In the genomic region with DNA sequence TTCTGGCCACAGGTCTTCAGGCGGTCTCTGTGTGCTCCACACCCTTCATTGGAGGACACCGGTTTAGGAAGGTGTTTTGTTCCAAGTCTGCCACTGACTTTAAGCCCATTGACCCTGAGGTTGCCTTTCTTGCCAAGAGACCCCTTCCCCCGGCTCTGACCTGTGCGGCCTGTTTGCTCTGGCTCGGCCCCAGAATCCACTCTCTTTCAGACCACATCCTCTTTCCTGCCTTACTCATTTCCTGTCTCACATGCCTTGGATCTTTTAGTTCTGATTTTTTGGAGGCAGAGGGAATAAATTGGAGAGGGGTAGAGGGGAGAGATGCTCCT, we compare ENCODE assay signal across 8 mouse cellular contexts. TPM values are rescaled to one million over a fixed set of nuclear protein-coding genes. Genes with fewer than 3 reads are reported as not detected.
A peak's percentile ranks its signal among the peaks of the same experiment; 100 is the strongest.
DNase-seq lines count a peak whose midpoint lies in the region; ATAC-seq lines count a peak whose summit lies in the region.

No protein-coding gene starts in this region.

- DNase-seq in neural tube, embryonic 11.5 days (ENCODE audit: low spot score) = no peak
- no peak for DNase-seq in neural tube, embryonic 10.5 days (ENCODE audit: extremely low spot score, low spot score)
- DNase-seq in kidney, postnatal 14 days = peak; percentile 70
- no peak for DNase-seq in right cerebral cortex, adult 18-20 months
- no peak for DNase-seq in gastrocnemius, postnatal 14 days
- no peak for DNase-seq in right cerebral cortex, postnatal 14 days

- peak overlapping the region; percentile 100 for H3K9ac ChIP-seq in neural tube, embryonic 11.5 days (ENCODE audit: low read length)
- peak overlapping the region; percentile 96 for H3K9ac ChIP-seq in heart, embryonic 11.5 days (ENCODE audit: low read depth, low read length)

- ATAC-seq in neural tube, embryonic 11.5 days (ENCODE audit: insufficient read depth, low FRiP score, low TSS enrichment) = no peak
- no peak for ATAC-seq in heart, embryonic 11.5 days (replicated peaks; ENCODE audit: insufficient number of reproducible peaks, low FRiP score, low TSS enrichment)

- H3K27ac ChIP-seq in neural tube, embryonic 11.5 days (ENCODE audit: low read depth, low read length) = no peak overlapping the region
- H3K27ac ChIP-seq in heart, embryonic 11.5 days (ENCODE audit: low read depth, low read length) = peak overlapping the region; percentile 74

- peak overlapping the region; percentile 100 for H3K4me3 ChIP-seq in neural tube, embryonic 11.5 days (ENCODE audit: low read depth, low read length)
- H3K4me3 ChIP-seq in heart, embryonic 11.5 days (ENCODE audit: low read depth, low read length) = peak overlapping the region; percentile 93
- peak overlapping the region; percentile 96 for H3K4me3 ChIP-seq in megakaryocyte, embryonic 14.5 days (replicated peaks)

- peak overlapping the region; percentile 74 for H3K4me2 ChIP-seq in neural tube, embryonic 11.5 days (ENCODE audit: low read depth)
- H3K4me2 ChIP-seq in heart, embryonic 11.5 days = peak overlapping the region; percentile 83

- WGBS in neural tube, embryonic 11.5 days = 34% methylated on average over 5 of the region's 5 CpGs
- 36% methylated on average over 5 of the region's 5 CpGs for WGBS in heart, embryonic 11.5 days (ENCODE audit: insufficient replicate concordance)

- H3K9me3 ChIP-seq in neural tube, embryonic 11.5 days (ENCODE audit: control insufficient read depth, low read length) = no peaks in the 10 kb centered on the region
- no peaks in the 10 kb centered on the region for H3K9me3 ChIP-seq in heart, embryonic 11.5 days (replicated peaks; ENCODE audit: control insufficient read depth, low read length)
- no peaks in the 10 kb centered on the region for H3K9me3 ChIP-seq in megakaryocyte, embryonic 14.5 days

- intact Hi-C loops in gastrocnemius, postnatal 14 days (cut with DNase I; ENCODE audit: low total_unique reads) = no loop called here

- 0 out of 2 replicates have a peak, but pooled peaks cover 2% of the 10 kb centered on the region for H3K36me3 ChIP-seq in neural tube, embryonic 11.5 days (ENCODE audit: control insufficient read depth, insufficient read depth, low read length)
- no peaks in the 10 kb centered on the region for H3K36me3 ChIP-seq in heart, embryonic 11.5 days (ENCODE audit: control insufficient read depth, insufficient read depth, low read length)
- H3K36me3 ChIP-seq in megakaryocyte, embryonic 14.5 days (replicated peaks; ENCODE audit: low read length) = peaks cover 66% of the 10 kb centered on the region

- no peaks in the 10 kb centered on the region for H3K27me3 ChIP-seq in neural tube, embryonic 11.5 days (ENCODE audit: control insufficient read depth, insufficient read depth, low read length)
- no peaks in the 10 kb centered on the region for H3K27me3 ChIP-seq in heart, embryonic 11.5 days (ENCODE audit: control insufficient read depth, insufficient read depth, low read length)
- H3K27me3 ChIP-seq in megakaryocyte, embryonic 14.5 days (replicated peaks) = no peaks in the 10 kb centered on the region

- peaks cover 49% of the 10 kb centered on the region for H3K4me1 ChIP-seq in neural tube, embryonic 11.5 days (ENCODE audit: control insufficient read depth, insufficient read depth, low read length)
- H3K4me1 ChIP-seq in heart, embryonic 11.5 days (ENCODE audit: control insufficient read depth, insufficient read depth, low read length) = peaks cover 54% of the 10 kb centered on the region
- H3K4me1 ChIP-seq in megakaryocyte, embryonic 14.5 days = peaks cover 57% of the 10 kb centered on the region

RNA-seq across cellular contexts. Expression of a gene that starts 25.5 kb away (rescaled TPM):
- polyA plus RNA-seq in neural tube, embryonic 11.5 days (2014; fragmentation: Nextera tagmentation; extraction: Ambion mirVana) = 0.33 and 0.45 TPM in 2 replicates
- 0.11 and 0.20 TPM in 2 replicates for polyA plus RNA-seq in heart, embryonic 11.5 days (2014; fragmentation: Nextera tagmentation; extraction: Ambion mirVana)
- 0.49 TPM in 1 of 2 replicates, not detected in the other for polyA plus RNA-seq in megakaryocyte, embryonic 14.5 days (2012; ENCODE audit: insufficient read depth, low replicate concordance)
- under 1 TPM; 0.06 to 0.18 TPM for total RNA-seq in gastrocnemius, postnatal 14 days (2021)
